Mouse (Mus musculus) ES-Bruce4 (cell line): ENCODE measurements at regions not wholly inside any gene's neighbourhood (a gene's known extent, or its start where the extent isn't known, plus 50 kb on each side); places are given as distances from the start of the nearest gene placed in this dataset.

Experiments
- CTCF ChIP-seq: IDR thresholded peaks from one replicate; pipeline ENCODE4 v1.8.1; 2011; ENCODE audit warnings: low read depth, low read length
- EP300 ChIP-seq: IDR thresholded peaks from 2 replicates; pipeline ENCODE4 v1.6.1; 2011; ENCODE audit warnings: low read depth, low read length; ENCODE audit not compliant: insufficient read depth

DNA sequence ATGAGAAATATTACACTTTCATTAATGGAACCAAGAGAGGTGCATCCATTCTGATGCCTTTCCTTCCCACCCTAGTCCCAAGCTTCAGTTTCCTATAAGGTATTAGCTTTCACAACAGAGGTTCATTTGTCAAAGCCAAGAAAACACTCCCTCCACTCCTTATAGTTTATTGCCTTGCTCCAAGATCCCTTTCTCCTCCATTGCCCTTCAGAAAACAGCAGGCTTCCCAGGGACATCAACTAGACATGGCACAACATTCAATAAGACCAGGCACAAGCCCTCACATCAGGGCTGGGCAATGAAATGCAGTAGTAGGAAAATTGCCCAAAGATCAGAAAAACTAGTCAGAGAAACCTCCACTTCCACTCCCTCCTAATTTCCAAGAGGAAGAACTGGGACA lies 960.3 kb downstream of the Pcdh17 start:
- no peak for TF ChIP-seq CTCF
- TF ChIP-seq EP300 = no peak
